ENCODE assay signal across 26 mouse cellular contexts in genomic region chr10:58810181-58810580, GRCm38 (mm10). TPM values are rescaled to one million over a fixed set of nuclear protein-coding genes. Genes with fewer than 3 reads are reported as not detected.
A peak's percentile ranks its signal among the peaks of the same experiment; 100 is the strongest.
DNase-seq lines count a peak whose midpoint lies in the region; ATAC-seq and TF ChIP-seq lines count a peak whose summit lies in the region.
"Had no signal": no experiment of that assay in that cellular context is flagged by ENCODE, and none has a peak within 500 bp of the region (broad histone marks: within the 10 kb centered on the region; RNA-seq: fewer than 3 reads in every experiment).

No protein-coding gene starts in this region.

- DNase-seq in embryonic facial prominence, embryonic 14.5 days (ENCODE audit: low spot score): peak; percentile 42
- DNase-seq in embryonic facial prominence, embryonic 10.5 days (ENCODE audit: low spot score): no peak
- DNase-seq in lung, embryonic 14.5 days: peak; percentile 7
- DNase-seq in lung, adult 18-20 months: no peak
- DNase-seq in right cerebral cortex, postnatal 25 days: no peak
- no peak for DNase-seq in embryo, embryonic 9.5 days (ENCODE audit: extremely low spot score)
- DNase-seq: adrenal gland, postnatal 10 days; adrenal gland, postnatal 36 days; cerebellum, adult 18-20 months; cerebellum, adult 9-10 months; cerebellum, postnatal 14 days; gastrocnemius, postnatal 25 days had no signal

- H3K4me3 ChIP-seq in embryonic facial prominence, embryonic 14.5 days (ENCODE audit: low read depth, low read length): no peak overlapping the region
- no peak overlapping the region for H3K4me3 ChIP-seq in embryonic facial prominence, embryonic 10.5 days
- H3K4me3 ChIP-seq in lung, embryonic 14.5 days (ENCODE audit: low read depth, low read length): no peak overlapping the region
- no peak overlapping the region for H3K4me3 ChIP-seq in embryonic fibroblast, embryonic 13.5 days (ENCODE audit: insufficient read depth, low read length)
- H3K4me3 ChIP-seq: embryonic facial prominence, embryonic 13.5 days; forebrain, embryonic 12.5 days; forebrain, embryonic 15.5 days; hindbrain, embryonic 10.5 days had no signal

- no peak for TF ChIP-seq CTCF in lung, embryonic 14.5 days (IDR thresholded peaks at IDR 0.05; ENCODE audit: low read depth)
- no peak for TF ChIP-seq CTCF in embryonic fibroblast, embryonic 13.5 days (IDR thresholded peaks at IDR 0.05; ENCODE audit: borderline replicate concordance, insufficient read depth, low read length)

- H3K27ac ChIP-seq in embryonic facial prominence, embryonic 14.5 days (replicated peaks; ENCODE audit: low read depth, low read length): no peak overlapping the region
- no peak overlapping the region for H3K27ac ChIP-seq in embryonic facial prominence, embryonic 10.5 days (replicated peaks)
- no peak overlapping the region for H3K27ac ChIP-seq in lung, embryonic 14.5 days (ENCODE audit: low read depth)
- peak overlapping the region; percentile 49 for H3K27ac ChIP-seq in embryonic fibroblast, embryonic 13.5 days (ENCODE audit: insufficient read depth, low read length)
- H3K27ac ChIP-seq: embryonic facial prominence, embryonic 13.5 days; forebrain, embryonic 12.5 days; forebrain, embryonic 15.5 days; hindbrain, embryonic 10.5 days; hindbrain, embryonic 14.5 days; hindbrain, postnatal 0 days had no signal

- WGBS in embryonic facial prominence, embryonic 14.5 days: 57% methylated on average over 5 of the region's 5 CpGs
- WGBS in embryonic facial prominence, embryonic 10.5 days: 81% methylated on average over 5 of the region's 5 CpGs
- WGBS in lung, embryonic 14.5 days: 63% methylated on average over 5 of the region's 5 CpGs

- no peak overlapping the region for H3K4me2 ChIP-seq in embryonic facial prominence, embryonic 14.5 days (ENCODE audit: low read depth, low read length)
- no peak overlapping the region for H3K4me2 ChIP-seq in lung, embryonic 14.5 days
- H3K4me2 ChIP-seq: embryonic facial prominence, embryonic 13.5 days; forebrain, embryonic 12.5 days; forebrain, embryonic 15.5 days; heart, embryonic 11.5 days; hindbrain, embryonic 14.5 days had no signal

- no peaks in the 10 kb centered on the region for H3K36me3 ChIP-seq in embryonic facial prominence, embryonic 14.5 days (ENCODE audit: control insufficient read depth, insufficient read depth, low read length)
- no peaks in the 10 kb centered on the region for H3K36me3 ChIP-seq in embryonic facial prominence, embryonic 10.5 days (replicated peaks)
- no peaks in the 10 kb centered on the region for H3K36me3 ChIP-seq in lung, embryonic 14.5 days (ENCODE audit: insufficient read depth)
- H3K36me3 ChIP-seq: embryonic facial prominence, embryonic 13.5 days; forebrain, embryonic 12.5 days; forebrain, embryonic 15.5 days; hindbrain, embryonic 10.5 days had no signal

- H3K4me1 ChIP-seq in embryonic facial prominence, embryonic 14.5 days (ENCODE audit: control insufficient read depth, insufficient read depth, low read length): peaks cover 12% of the 10 kb centered on the region; the same call in 1 of the 2 replicates
- peaks cover 19% of the 10 kb centered on the region for H3K4me1 ChIP-seq in embryonic facial prominence, embryonic 10.5 days
- no peaks in the 10 kb centered on the region for H3K4me1 ChIP-seq in lung, embryonic 14.5 days (ENCODE audit: insufficient read depth)
- peaks cover 12% of the 10 kb centered on the region; the same call in 1 of the 2 replicates for H3K4me1 ChIP-seq in embryonic fibroblast, embryonic 13.5 days (ENCODE audit: control insufficient read depth, insufficient read depth, low read length)

- no peak overlapping the region for H3K9ac ChIP-seq in embryonic facial prominence, embryonic 14.5 days (ENCODE audit: low read depth, low read length)
- H3K9ac ChIP-seq in lung, embryonic 14.5 days: no peak overlapping the region
- H3K9ac ChIP-seq: embryonic facial prominence, embryonic 13.5 days; forebrain, embryonic 12.5 days; forebrain, embryonic 15.5 days; hindbrain, embryonic 14.5 days had no signal

- no peak for ATAC-seq in embryonic facial prominence, embryonic 14.5 days (ENCODE audit: low read depth)
- no peak for ATAC-seq in lung, embryonic 14.5 days (ENCODE audit: insufficient read depth)
- no peak for ATAC-seq in granulocyte monocyte progenitor cell, adult 5-6 weeks (replicated peaks; ENCODE audit: poor library complexity, severe bottlenecking)
- ATAC-seq: activated CD4-positive, CD25-positive, alpha-beta regulatory T cell, adult 4 months; CD4-positive, CD25-positive, alpha-beta regulatory T cell, adult 4 months; forebrain, embryonic 15.5 days; hindbrain, postnatal 0 days; inflammation-experienced regulatory T-cells, adult 6 months; intestine, embryonic 16.5 days had no signal

- H3K27me3 ChIP-seq in embryonic facial prominence, embryonic 14.5 days (replicated peaks; ENCODE audit: control insufficient read depth, insufficient read depth, low read length): peaks cover 28% of the 10 kb centered on the region
- H3K27me3 ChIP-seq in embryonic facial prominence, embryonic 10.5 days (replicated peaks; ENCODE audit: low read depth, poor library complexity, severe bottlenecking): peaks cover 51% of the 10 kb centered on the region
- peaks cover 25% of the 10 kb centered on the region for H3K27me3 ChIP-seq in lung, embryonic 14.5 days (ENCODE audit: insufficient read depth, low read length)

- TF ChIP-seq POLR2A in embryonic fibroblast, embryonic 13.5 days (IDR thresholded peaks at IDR 0.05; ENCODE audit: low read depth, low read length): no peak

- no peaks in the 10 kb centered on the region for H3K9me3 ChIP-seq in embryonic facial prominence, embryonic 14.5 days (ENCODE audit: control insufficient read depth, low read length)
- H3K9me3 ChIP-seq in embryonic facial prominence, embryonic 10.5 days: no peaks in the 10 kb centered on the region
- no peaks in the 10 kb centered on the region for H3K9me3 ChIP-seq in lung, embryonic 14.5 days (ENCODE audit: low read depth, low read length)
- H3K9me3 ChIP-seq: embryonic facial prominence, embryonic 13.5 days; forebrain, embryonic 12.5 days; forebrain, embryonic 15.5 days; hindbrain, embryonic 10.5 days had no signal

RNA-seq across cellular contexts. Expression of gene Sh3rf3, which starts 3.0 kb away (rescaled TPM):
- 2.4 and 3.1 TPM in 2 replicates for polyA plus RNA-seq in embryonic facial prominence, embryonic 14.5 days (2014; fragmentation: Nextera tagmentation; extraction: Ambion mirVana)
- polyA plus RNA-seq in embryonic facial prominence, embryonic 10.5 days (2016; fragmentation: Nextera tagmentation; extraction: Ambion mirVana): 0.39 and 0.93 TPM in 2 replicates
- 2.1 and 3.3 TPM in 2 replicates for polyA plus RNA-seq in lung, embryonic 14.5 days (2014; fragmentation: Nextera tagmentation; extraction: Ambion mirVana)
- polyA plus RNA-seq in embryonic fibroblast, embryonic 13.5 days (2011; ENCODE audit: insufficient read length, low read depth, missing spikeins): 8.0 and 9.6 TPM in 2 replicates
- not detected in 2 replicates for total RNA-seq in granulocyte monocyte progenitor cell, adult 5-6 weeks (2014; fragmentation: Nextera tagmentation)
- not detected in 2 replicates for total RNA-seq in granulocyte monocyte progenitor cell, adult 5-6 weeks (2017)
- total RNA-seq: MEL had no signal
- polyA plus RNA-seq: activated CD4-positive, CD25-positive, alpha-beta regulatory T cell, adult 4 months; CD4-positive, CD25-positive, alpha-beta regulatory T cell, adult 4 months; inflammation-experienced regulatory T-cells, adult 6 months had no signal

Comparison
In these comparisons a context has a peak if more than half of its experiments do, and no peak if none do; other contexts are left out.
1. DNase-seq: peak in embryonic facial prominence, embryonic 14.5 days (single experiment) and lung, embryonic 14.5 days (single experiment); none in embryonic facial prominence, embryonic 10.5 days (single experiment), lung, adult 18-20 months (0 of 2), right cerebral cortex, postnatal 25 days (single experiment) and embryo, embryonic 9.5 days (single experiment).